Mouse (Mus musculus) heart, embryonic 16.5 days (tissue): Measurements from ENCODE around the gene Prr13. TPM values are rescaled to one million over a fixed set of nuclear protein-coding genes. Genes with fewer than 3 reads are reported as not detected.

Source experiments
- ATAC-seq: fragments of 200-750 bp; cut with Nextera tagmentation; replicated peaks from 2 replicates; pipeline ENCODE4 v1.8.0; 2017; ENCODE audit warnings: moderate number of reproducible peaks; ENCODE audit not compliant: insufficient read depth, low FRiP score; ENCODE audit errors: extremely low read depth
- H3K27ac ChIP-seq: fragments of 300-500 bp; sonication (generic); 2 replicates; pipeline ENCODE4 v1.5.1; 2014; ENCODE audit warnings: mild to moderate bottlenecking, low read length, control low read depth, moderate library complexity
- H3K27me3 ChIP-seq: fragments of 300-500 bp; sonication (generic); 2 replicates; pipeline ENCODE4 v1.6.1; 2014; ENCODE audit warnings: low read length, mixed read lengths; ENCODE audit not compliant: control insufficient read depth, insufficient read depth
- H3K36me3 ChIP-seq: fragments of 300-500 bp; sonication (generic); 2 replicates; pipeline ENCODE4 v1.6.1; 2014; ENCODE audit not compliant: control insufficient read depth, insufficient read depth
- H3K4me1 ChIP-seq: fragments of 300-500 bp; sonication (generic); 2 replicates; pipeline ENCODE4 v1.6.1; 2014; ENCODE audit warnings: low read length, mixed read lengths; ENCODE audit not compliant: control insufficient read depth, insufficient read depth
- H3K4me2 ChIP-seq: fragments of 300-500 bp; sonication (generic); 2 replicates; pipeline ENCODE4 v1.6.1; 2014; ENCODE audit warnings: low read depth, mild to moderate bottlenecking, control low read depth, low read length
- H3K4me3 ChIP-seq: fragments of 300-500 bp; sonication (generic); 2 replicates; pipeline ENCODE4 v1.5.1; 2014; ENCODE audit warnings: mild to moderate bottlenecking, control low read depth, low read length
- H3K9ac ChIP-seq: fragments of 300-500 bp; sonication (generic); 2 replicates; pipeline ENCODE4 v1.6.1; 2014; ENCODE audit warnings: low read length, control low read depth
- H3K9me3 ChIP-seq: fragments of 300-500 bp; sonication (generic); replicated peaks from 2 replicates; pipeline ENCODE4 v1.6.1; 2016; ENCODE audit warnings: low read length; ENCODE audit not compliant: control insufficient read depth
- WGBS: fragments of 180-500 bp; shearing (Covaris S2); extraction: QIAGEN DNeasy Blood & Tissue Kit; methylation state at CpG from one replicate; pipeline ENCODE4 v1.1.7; 2014; 5-methylcytosine and 5-hydroxymethylcytosine counted together
- polyA plus RNA-seq: library from polyadenylated mRNA; unstranded; fragments of >200 nt; fragmentation: Nextera tagmentation; extraction: Ambion mirVana; gene quantifications from 2 replicates; pipeline ENCODE4 v1.2.1, GENCODE M21; 2015

The Prr13 gene
- polyA plus RNA-seq, 1 experiment from 2014 or later, result 92.2 TPM

DNA sequence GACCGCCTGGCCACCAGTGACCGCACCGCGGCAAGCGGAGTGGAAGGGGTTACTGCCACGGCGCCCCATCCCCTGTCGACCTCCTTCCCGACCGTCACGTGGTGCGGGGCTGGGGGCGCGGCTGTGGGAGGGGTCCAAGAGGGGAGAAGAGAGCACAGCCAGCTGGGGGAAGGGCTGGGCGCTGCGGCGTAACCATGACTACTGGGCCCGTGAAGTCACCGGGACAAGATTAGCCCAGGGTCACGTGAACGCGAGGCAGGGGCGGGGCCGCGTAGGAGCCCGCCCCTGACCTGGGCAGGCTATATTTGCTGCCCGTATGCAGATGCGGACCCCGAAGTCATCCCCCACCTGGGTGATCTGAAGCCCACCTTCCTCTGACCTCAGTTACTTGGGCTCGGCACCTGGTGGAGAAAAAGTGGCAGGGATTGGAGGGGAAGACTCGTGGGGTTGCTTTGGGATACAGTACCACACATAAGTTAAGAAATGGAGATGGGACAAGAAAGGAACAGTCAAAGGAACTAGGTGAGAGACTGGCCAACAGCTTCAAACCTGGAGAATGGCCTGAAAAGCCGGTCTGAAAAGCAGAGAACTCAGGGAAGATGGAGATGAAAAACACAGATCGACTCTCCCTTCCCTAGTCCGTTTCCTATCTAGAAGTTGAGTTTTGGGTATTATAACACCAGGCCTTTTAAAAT is 51.9 kb downstream of the Prr13 start:
- Histone ChIP-seq H3K27ac (peak overlapping the region; percentile 84), H3K27me3 (no peaks in the 10 kb centered on the region), H3K36me3 (no peaks in the 10 kb centered on the region), H3K9ac (peak overlapping the region; percentile 72), H3K4me3 (peak overlapping the region; percentile 60), H3K9me3 (no peaks in the 10 kb centered on the region), H3K4me1 (peaks cover 23% of the 10 kb centered on the region), H3K4me2 (peak overlapping the region; percentile 81)
- peak; percentile 94 for ATAC-seq
- WGBS, result 3% methylated on average over 34 of the region's 34 CpGs

DNA sequence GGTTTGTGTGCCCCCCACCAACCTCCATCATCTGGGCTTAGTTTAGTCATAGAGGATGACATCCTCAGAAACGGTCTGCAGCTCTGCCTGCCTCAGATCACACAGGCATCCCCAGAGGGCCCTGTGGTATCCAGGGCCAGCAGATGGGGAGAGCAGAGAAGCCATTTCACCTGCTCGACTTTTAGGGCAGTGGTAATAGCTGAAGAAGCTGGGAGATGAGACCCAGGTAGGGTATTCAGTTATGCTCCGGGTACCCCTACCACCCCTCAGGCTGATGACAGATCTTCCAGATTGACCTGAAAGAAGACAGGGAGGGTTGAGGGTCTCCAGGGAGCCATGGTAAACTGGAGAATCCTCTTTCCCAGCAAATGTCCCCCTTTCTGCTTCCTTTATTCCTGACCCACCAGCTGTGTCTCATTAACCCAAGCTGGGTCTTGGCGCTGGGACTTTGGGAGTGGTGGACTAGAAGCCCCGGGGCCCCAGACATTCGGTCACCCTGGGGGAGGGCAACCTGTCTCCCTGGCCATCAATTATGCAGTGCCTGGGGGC is 52.5 kb downstream of the Prr13 start:
- H3K36me3 ChIP-seq, result no peaks in the 10 kb centered on the region
- no peaks in the 10 kb centered on the region for H3K9me3 ChIP-seq
- H3K4me1 ChIP-seq, result peaks cover 26% of the 10 kb centered on the region
- H3K9ac ChIP-seq, result no peak overlapping the region
- H3K27ac ChIP-seq, result no peak overlapping the region; the same call in 1 of the 2 replicates
- ATAC-seq, result no peak
- H3K4me2 ChIP-seq, result peak overlapping the region; percentile 81
- no peaks in the 10 kb centered on the region for H3K27me3 ChIP-seq
- H3K4me3 ChIP-seq, result no peak overlapping the region
- 27% methylated on average over 6 of the region's 6 CpGs for WGBS

DNA sequence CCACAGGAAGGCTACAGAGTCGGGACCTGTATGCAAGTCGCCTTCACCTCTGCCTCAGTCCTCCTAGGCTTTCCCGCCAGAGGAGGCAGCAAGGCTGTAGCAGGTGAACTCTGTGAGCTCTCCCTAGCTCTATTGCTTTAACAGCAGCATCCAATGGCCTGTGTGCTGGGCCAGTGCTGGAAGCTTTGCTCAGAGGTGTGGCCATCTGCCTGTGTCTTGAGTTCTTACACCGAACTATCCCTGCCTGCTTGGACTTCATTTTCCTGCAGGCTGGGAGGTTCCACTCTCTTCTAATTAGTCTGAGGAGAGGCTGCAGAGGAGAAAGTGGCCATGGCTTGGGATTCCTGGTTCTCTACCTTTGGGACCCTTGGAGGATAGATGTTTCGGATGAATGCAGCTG is 53.2 kb downstream of the Prr13 start:
- 50% methylated on average over 5 of the region's 5 CpGs for WGBS
- Histone ChIP-seq H3K9me3 (no peaks in the 10 kb centered on the region), H3K9ac (no peak overlapping the region), H3K27ac (no peak overlapping the region), H3K36me3 (no peaks in the 10 kb centered on the region), H3K4me1 (peaks cover 26% of the 10 kb centered on the region), H3K4me3 (no peak overlapping the region), H3K27me3 (no peaks in the 10 kb centered on the region), H3K4me2 (no peak overlapping the region)
- ATAC-seq, result no peak

Other genes starting within 250 kb of the Prr13 start
- gene Itgb7, start 227.1 kb upstream of the Prr13 start, polyA plus RNA-seq, result 3.9 and 6.9 TPM in 2 replicates
- 8.9 and 11.8 TPM in 2 replicates for gene Rarg, start 201.5 kb upstream of the Prr13 start, polyA plus RNA-seq
- gene Gm9918, start 188.5 kb upstream of the Prr13 start, polyA plus RNA-seq, result 0.11 and 0.12 TPM in 2 replicates
- 43.8 and 49.4 TPM in 2 replicates for gene Mfsd5, start 179.6 kb upstream of the Prr13 start, polyA plus RNA-seq
- 18.2 and 21.1 TPM in 2 replicates for gene Espl1, start 162.8 kb upstream of the Prr13 start, polyA plus RNA-seq
- 274 and 277 TPM in 2 replicates for gene Pfdn5, start 132.9 kb upstream of the Prr13 start, polyA plus RNA-seq
- 56.6 and 67.9 TPM in 2 replicates for gene Myg1, start 127.3 kb upstream of the Prr13 start, polyA plus RNA-seq
- 49.3 and 55.6 TPM in 2 replicates for gene Aaas, start 108.3 kb upstream of the Prr13 start, polyA plus RNA-seq
- gene Sp7, start 91.8 kb upstream of the Prr13 start, polyA plus RNA-seq, result 0.11 and 0.20 TPM in 2 replicates
- 5.0 and 5.5 TPM in 2 replicates for gene Sp1, start 52.9 kb upstream of the Prr13 start, polyA plus RNA-seq
- 6.6 and 7.6 TPM in 2 replicates for gene Amhr2, start 13.7 kb upstream of the Prr13 start, polyA plus RNA-seq
- gene Pcbp2, start 11.5 kb downstream of the Prr13 start, polyA plus RNA-seq, result 136 and 140 TPM in 2 replicates
- gene Gm10337, start 44.7 kb downstream of the Prr13 start, polyA plus RNA-seq, result 4.1 TPM in 1 of 2 replicates, not detected in the other
- gene Map3k12, start 58.0 kb downstream of the Prr13 start, polyA plus RNA-seq, result 10.3 and 11.3 TPM in 2 replicates
- 88.1 and 95.1 TPM in 2 replicates for gene Tarbp2, start 59.2 kb downstream of the Prr13 start, polyA plus RNA-seq
- gene Npff, start 65.9 kb downstream of the Prr13 start, polyA plus RNA-seq, result 2.1 and 2.6 TPM in 2 replicates
- gene Gm28047, start 166.0 kb downstream of the Prr13 start, polyA plus RNA-seq, result not detected in 2 replicates
- 27.7 and 31.3 TPM in 2 replicates for gene Atf7, start 166.4 kb downstream of the Prr13 start, polyA plus RNA-seq
- gene Atp5g2, start 213.3 kb downstream of the Prr13 start, polyA plus RNA-seq, result 62.2 and 66.0 TPM in 2 replicates